Mouse (Mus musculus) granulocyte monocyte progenitor cell, adult 5-6 weeks (primary cell): Measurements from ENCODE around the gene Cnnm2. TPM values are rescaled to one million over a fixed set of nuclear protein-coding genes. Genes with fewer than 3 reads are reported as not detected.

Source experiments
- ATAC-seq: replicated peaks from 2 replicates; pipeline ENCODE4 v1.8.0; 2016; ENCODE audit warnings: mild to moderate bottlenecking, moderate TSS enrichment, inconsistent platforms; ENCODE audit not compliant: poor library complexity, severe bottlenecking
- total RNA-seq, 2 experiments: library from RNA; stranded (forward) in 1 of 2; stranded (reverse) in 1 of 2; fragments of 200-712, 200-1000 nt in 1 of 2; fragments of >200 nt in 1 of 2; fragmentation: Nextera tagmentation in 1 of 2; gene quantifications; 2 replicates each; pipeline ENCODE4 v1.2.3; 2014 to 2017

The Cnnm2 gene
- total RNA-seq, 2 experiments from 2014 or later, result 7.2 to 12.1 TPM

DNA sequence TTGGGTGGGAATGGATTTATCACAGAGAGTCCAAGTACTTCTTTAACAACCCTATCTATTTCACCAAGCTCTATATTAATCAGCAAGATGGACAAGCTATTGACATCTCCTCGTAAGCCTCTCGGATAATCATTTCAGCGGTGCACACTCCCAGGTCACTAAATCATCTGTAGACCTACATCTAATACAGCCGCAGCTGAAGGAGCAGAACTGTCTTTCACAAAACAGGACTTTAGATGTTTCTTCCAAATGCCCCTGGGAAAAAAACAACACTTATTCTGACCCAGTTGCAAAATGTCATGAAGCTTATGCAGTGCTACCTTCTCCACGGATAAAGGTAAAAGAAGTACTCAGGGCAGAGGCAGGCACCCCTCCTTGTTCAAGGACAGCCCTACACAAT, 146.8 kb downstream of the Cnnm2 start:
- no peak for ATAC-seq

DNA sequence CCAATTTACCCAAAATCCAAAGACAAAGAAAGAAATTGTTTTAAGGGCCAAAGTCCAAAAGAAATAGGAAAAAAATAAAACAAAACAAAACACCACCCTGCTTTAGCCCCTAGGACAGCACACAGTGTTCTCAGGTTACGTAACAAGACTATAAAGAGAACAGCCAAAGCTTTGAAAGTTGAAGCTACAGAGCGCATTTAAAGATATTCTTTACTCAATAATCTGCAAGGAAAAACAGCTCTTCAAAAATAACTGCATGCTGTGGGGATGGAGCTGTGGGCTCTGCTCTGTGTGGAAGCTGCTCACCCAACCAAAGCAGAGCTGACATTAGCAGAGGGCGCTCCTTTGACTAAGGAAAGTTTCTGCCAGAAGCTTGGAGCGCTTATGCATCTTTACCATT, 147.6 kb downstream of the Cnnm2 start:
- ATAC-seq, result no peak

DNA sequence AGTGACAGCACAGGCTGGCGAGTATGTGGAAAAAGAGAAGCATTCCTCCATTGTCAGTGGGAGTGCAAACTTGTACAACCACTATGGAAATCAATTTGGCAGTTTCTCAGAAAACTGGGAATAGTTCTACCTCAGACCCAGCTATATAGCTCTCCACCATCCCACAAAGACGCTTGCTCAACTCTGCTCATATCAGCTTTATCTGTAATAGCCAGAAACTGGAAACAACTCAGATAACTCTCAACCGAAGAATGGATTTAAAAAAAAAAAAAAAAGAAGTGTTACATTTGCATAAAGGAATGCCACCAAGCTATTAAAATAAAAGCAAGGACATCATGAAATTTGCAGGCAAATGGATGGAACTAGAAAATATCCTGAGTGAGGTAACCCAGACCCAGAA, 150.1 kb downstream of the Cnnm2 start:
- no peak for ATAC-seq

- no peak for ATAC-seq
These were observed 152.2 kb downstream of the Cnnm2 start for GRCm38 (mm10) chr19:46913626-46914025.

DNA sequence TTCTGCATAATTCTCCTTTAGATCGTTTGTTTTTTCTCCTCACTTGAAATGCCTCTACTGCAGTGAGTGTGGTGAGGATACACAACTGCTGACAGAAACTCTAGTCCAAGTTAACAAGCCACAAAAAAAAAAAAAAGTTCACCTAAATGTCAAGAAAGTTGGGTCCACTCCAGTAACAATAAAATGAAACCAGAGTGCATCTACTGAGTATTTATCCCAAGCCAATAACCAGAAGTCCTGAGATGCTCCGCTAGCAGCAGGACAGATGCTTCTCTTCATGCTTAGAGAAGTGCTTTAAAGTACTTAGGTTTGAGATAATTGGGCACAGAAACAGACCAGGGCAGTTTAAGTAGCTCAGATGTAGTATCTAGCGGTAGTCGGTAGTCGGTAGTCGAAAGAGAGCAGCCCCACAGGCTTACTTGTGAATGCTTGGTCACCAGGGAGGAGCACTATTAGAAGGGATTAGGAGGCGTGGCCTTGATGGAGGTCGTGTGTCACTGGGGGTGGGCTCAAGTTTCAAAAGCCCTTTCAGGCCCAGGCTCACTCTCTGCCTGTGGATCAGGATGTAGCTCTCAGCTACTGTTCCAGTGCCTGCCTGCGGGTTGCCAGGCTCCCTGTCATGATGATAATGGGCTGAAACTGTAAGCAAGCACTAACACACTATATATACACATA, 154.1 kb downstream of the Cnnm2 start:
- ATAC-seq, result no peak

DNA sequence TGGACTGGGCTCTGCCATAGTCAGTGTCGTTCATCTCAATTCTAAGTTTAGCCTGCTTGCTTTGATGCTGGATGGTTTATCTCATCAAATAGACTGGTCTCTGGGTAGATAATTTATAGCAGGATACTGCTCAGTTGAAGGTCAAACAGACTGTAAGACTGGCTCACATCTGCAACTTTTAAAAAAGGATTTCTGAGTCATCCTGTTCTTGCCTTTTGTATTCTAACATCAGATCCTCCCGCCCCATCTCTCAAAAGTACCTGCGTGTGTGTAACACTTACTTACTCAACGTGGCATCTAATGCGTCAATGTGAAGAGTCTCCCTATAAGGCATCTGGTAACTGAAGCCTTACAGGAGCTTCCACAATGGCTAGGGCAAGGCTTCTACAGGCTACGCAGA, 159.2 kb downstream of the Cnnm2 start:
- no peak for ATAC-seq

- ATAC-seq, result no peak
These were observed 165.0 kb downstream of the Cnnm2 start for GRCm38 (mm10) chr19:46926357-46926756.

DNA sequence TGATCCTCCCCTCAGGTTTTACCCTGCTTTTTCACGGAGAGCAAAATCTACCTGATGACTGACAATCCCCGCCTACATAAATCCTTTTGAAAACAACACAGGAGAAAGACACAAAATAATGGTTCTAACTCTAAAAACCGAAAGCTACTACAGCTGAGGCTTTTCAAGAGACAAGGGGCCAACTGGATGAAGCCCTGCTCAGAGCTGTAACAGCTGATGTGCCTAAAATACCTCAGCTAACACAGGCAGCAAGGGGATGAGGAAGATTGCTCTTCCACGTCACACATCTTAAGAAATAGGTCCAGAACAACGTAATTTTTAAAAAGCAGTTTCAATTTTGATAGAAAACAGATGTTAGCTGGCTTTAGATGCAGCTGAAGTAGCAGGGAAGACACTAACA, 165.6 kb downstream of the Cnnm2 start:
- no peak for ATAC-seq

GRCm38 (mm10) chr19:46928136-46928535, 166.7 kb downstream of the Cnnm2 start:
- no peak for ATAC-seq

- no peak; the same call in 1 of the 2 replicates for ATAC-seq
These were observed 167.7 kb downstream of the Cnnm2 start for GRCm38 (mm10) chr19:46929044-46929587.

Other genes with a start within 250 kb of the Cnnm2 start
- 9.9 and 23.4 TPM in 2 replicates for gene Arl3, start 188.4 kb upstream of the Cnnm2 start, total RNA-seq (2014; fragmentation: Nextera tagmentation)
- gene Arl3, start 188.4 kb upstream of the Cnnm2 start, total RNA-seq (2017), result 13.9 and 14.3 TPM in 2 replicates
- 11.8 and 16.3 TPM in 2 replicates for gene Sfxn2, start 188.2 kb upstream of the Cnnm2 start, total RNA-seq (2014; fragmentation: Nextera tagmentation)
- 8.7 and 10.9 TPM in 2 replicates for gene Sfxn2, start 188.2 kb upstream of the Cnnm2 start, total RNA-seq (2017)
- gene Wbp1l, start 162.5 kb upstream of the Cnnm2 start, total RNA-seq (2014; fragmentation: Nextera tagmentation), result 19.7 and 25.6 TPM in 2 replicates
- gene Wbp1l, start 162.5 kb upstream of the Cnnm2 start, total RNA-seq (2017), result 20.2 and 23.5 TPM in 2 replicates
- not detected in 2 replicates for gene Cyp17a1, start 88.4 kb upstream of the Cnnm2 start, total RNA-seq (2014; fragmentation: Nextera tagmentation)
- not detected in 2 replicates for gene Cyp17a1, start 88.4 kb upstream of the Cnnm2 start, total RNA-seq (2017)
- gene Borcs7, start 71.7 kb upstream of the Cnnm2 start, total RNA-seq (2014; fragmentation: Nextera tagmentation), result 9.6 and 12.5 TPM in 2 replicates
- gene Borcs7, start 71.7 kb upstream of the Cnnm2 start, total RNA-seq (2017), result 5.4 TPM in 2 replicates
- 47.6 and 53.1 TPM in 2 replicates for gene As3mt, start 54.1 kb upstream of the Cnnm2 start, total RNA-seq (2014; fragmentation: Nextera tagmentation)
- gene As3mt, start 54.1 kb upstream of the Cnnm2 start, total RNA-seq (2017), result 71.0 and 82.9 TPM in 2 replicates